Mouse (Mus musculus): ENCODE data around the gene Npm1. TPM values are rescaled to one million over a fixed set of nuclear protein-coding genes. Genes with fewer than 3 reads are reported as not detected.
A peak's percentile ranks its signal among the peaks of the same experiment; 100 is the strongest.

Npm1 gene
- polyA plus RNA-seq (2012; rRNA removed): 166 and 186 TPM in 2 replicates

GRCm38 (mm10) chr11:33162998-33163506, at the start of gene Npm1:
TSS of gene Npm1 (minus strand) at chr11:33163206.
- Histone ChIP-seq H3K4me1 (replicated peaks; ENCODE audit: control insufficient read depth, insufficient read depth, low read length) (peaks cover 5% of the 10 kb centered on the region), H3K4me3 (ENCODE audit: control insufficient read depth, insufficient read depth, low read length) (peak within 1 kb of the TSS; percentile 64), H3K27me3 (ENCODE audit: control insufficient read depth, insufficient read depth, low read length) (no peaks in the 10 kb centered on the region), H3K36me3 (ENCODE audit: control insufficient read depth, insufficient read depth, low read length) (peaks cover 17% of the 10 kb centered on the region), H3K27ac (ENCODE audit: control insufficient read depth, insufficient read depth, low read length) (peak within 1 kb of the TSS; percentile 60)
- TF ChIP-seq CTCF (IDR thresholded peaks at IDR 0.05; ENCODE audit: borderline replicate concordance, control insufficient read depth, extremely low read depth, insufficient read depth, low read length, poor library complexity) (peak; percentile 35; the same call in 1 of the 2 replicates), POLR2A (IDR thresholded peaks at IDR 0.05; ENCODE audit: control insufficient read depth, extremely low read depth, insufficient read depth, low read length, poor library complexity) (peak; percentile 64)
- WGBS: 4% methylated on average over 49 of the region's 49 CpGs
- DNase-seq: peak; percentile 99

GRCm38 (mm10) chr11:33207411-33207810, 44.4 kb upstream of the Npm1 start:
- Histone ChIP-seq H3K36me3 (ENCODE audit: control insufficient read depth, insufficient read depth, low read length) (no peaks in the 10 kb centered on the region), H3K27me3 (ENCODE audit: control insufficient read depth, insufficient read depth, low read length) (peaks cover 16% of the 10 kb centered on the region), H3K4me1 (replicated peaks; ENCODE audit: control insufficient read depth, insufficient read depth, low read length) (no peaks in the 10 kb centered on the region), H3K4me3 (ENCODE audit: control insufficient read depth, insufficient read depth, low read length) (no peak overlapping the region), H3K27ac (ENCODE audit: control insufficient read depth, insufficient read depth, low read length) (no peak overlapping the region)
- no peak for TF ChIP-seq CTCF (IDR thresholded peaks at IDR 0.05; ENCODE audit: borderline replicate concordance, control insufficient read depth, extremely low read depth, insufficient read depth, low read length, poor library complexity)
- no peak for TF ChIP-seq POLR2A (IDR thresholded peaks at IDR 0.05; ENCODE audit: control insufficient read depth, extremely low read depth, insufficient read depth, low read length, poor library complexity)
- DNase-seq: no peak
- 85% methylated on average over 2 of the region's 2 CpGs for WGBS

- Histone ChIP-seq H3K4me3 (ENCODE audit: control insufficient read depth, insufficient read depth, low read length) (no peak overlapping the region), H3K27me3 (ENCODE audit: control insufficient read depth, insufficient read depth, low read length) (peaks cover 40% of the 10 kb centered on the region), H3K27ac (ENCODE audit: control insufficient read depth, insufficient read depth, low read length) (no peak overlapping the region), H3K4me1 (replicated peaks; ENCODE audit: control insufficient read depth, insufficient read depth, low read length) (0 out of 2 replicates have a peak, but pooled peaks cover 4% of the 10 kb centered on the region), H3K36me3 (ENCODE audit: control insufficient read depth, insufficient read depth, low read length) (no peaks in the 10 kb centered on the region)
- DNase-seq: no peak
- 37% methylated on average over 3 of the region's 3 CpGs for WGBS
- TF ChIP-seq POLR2A (IDR thresholded peaks at IDR 0.05; ENCODE audit: control insufficient read depth, extremely low read depth, insufficient read depth, low read length, poor library complexity) (no peak), CTCF (IDR thresholded peaks at IDR 0.05; ENCODE audit: borderline replicate concordance, control insufficient read depth, extremely low read depth, insufficient read depth, low read length, poor library complexity) (no peak)
Observed at GRCm38 (mm10) chr11:33204966-33205365, 42.0 kb upstream of the Npm1 start.

- Histone ChIP-seq H3K27ac (ENCODE audit: control insufficient read depth, insufficient read depth, low read length) (no peak overlapping the region), H3K4me1 (replicated peaks; ENCODE audit: control insufficient read depth, insufficient read depth, low read length) (0 out of 2 replicates have a peak, but pooled peaks cover 7% of the 10 kb centered on the region), H3K36me3 (ENCODE audit: control insufficient read depth, insufficient read depth, low read length) (no peaks in the 10 kb centered on the region), H3K27me3 (ENCODE audit: control insufficient read depth, insufficient read depth, low read length) (peaks cover 45% of the 10 kb centered on the region), H3K4me3 (ENCODE audit: control insufficient read depth, insufficient read depth, low read length) (no peak overlapping the region)
- WGBS: 4% methylated on average over 18 of the region's 18 CpGs
- no peak for DNase-seq
- TF ChIP-seq CTCF (IDR thresholded peaks at IDR 0.05; ENCODE audit: borderline replicate concordance, control insufficient read depth, extremely low read depth, insufficient read depth, low read length, poor library complexity) (no peak), POLR2A (IDR thresholded peaks at IDR 0.05; ENCODE audit: control insufficient read depth, extremely low read depth, insufficient read depth, low read length, poor library complexity) (no peak)
Observed at GRCm38 (mm10) chr11:33204329-33204705, 41.3 kb upstream of the Npm1 start.

- H3K27me3 ChIP-seq (ENCODE audit: control insufficient read depth, insufficient read depth, low read length): peaks cover 50% of the 10 kb centered on the region
- H3K27ac ChIP-seq (ENCODE audit: control insufficient read depth, insufficient read depth, low read length): no peak within 1 kb of the TSS
- WGBS: 5% methylated on average over 76 of the region's 81 CpGs
- no peaks in the 10 kb centered on the region for H3K36me3 ChIP-seq (ENCODE audit: control insufficient read depth, insufficient read depth, low read length)
- no peak within 1 kb of the TSS for H3K4me3 ChIP-seq (ENCODE audit: control insufficient read depth, insufficient read depth, low read length)
- TF ChIP-seq CTCF (IDR thresholded peaks at IDR 0.05; ENCODE audit: borderline replicate concordance, control insufficient read depth, extremely low read depth, insufficient read depth, low read length, poor library complexity): no peak
- TF ChIP-seq POLR2A (IDR thresholded peaks at IDR 0.05; ENCODE audit: control insufficient read depth, extremely low read depth, insufficient read depth, low read length, poor library complexity): no peak
- 0 out of 2 replicates have a peak, but pooled peaks cover 7% of the 10 kb centered on the region for H3K4me1 ChIP-seq (replicated peaks; ENCODE audit: control insufficient read depth, insufficient read depth, low read length)
- DNase-seq: no peak
Observed at GRCm38 (mm10) chr11:33203383-33204328, 40.6 kb upstream of the Npm1 start, which contains the start of gene Tlx3. TSS of gene Tlx3 (minus strand) at chr11:33203589.

- DNase-seq: no peak
- Histone ChIP-seq H3K27me3 (ENCODE audit: control insufficient read depth, insufficient read depth, low read length) (peaks cover 57% of the 10 kb centered on the region), H3K4me1 (replicated peaks; ENCODE audit: control insufficient read depth, insufficient read depth, low read length) (0 out of 2 replicates have a peak, but pooled peaks cover 7% of the 10 kb centered on the region), H3K36me3 (ENCODE audit: control insufficient read depth, insufficient read depth, low read length) (no peaks in the 10 kb centered on the region), H3K27ac (ENCODE audit: control insufficient read depth, insufficient read depth, low read length) (no peak overlapping the region), H3K4me3 (ENCODE audit: control insufficient read depth, insufficient read depth, low read length) (no peak overlapping the region)
- 7% methylated on average over 46 of the region's 47 CpGs for WGBS
- no peak for TF ChIP-seq CTCF (IDR thresholded peaks at IDR 0.05; ENCODE audit: borderline replicate concordance, control insufficient read depth, extremely low read depth, insufficient read depth, low read length, poor library complexity)
- TF ChIP-seq POLR2A (IDR thresholded peaks at IDR 0.05; ENCODE audit: control insufficient read depth, extremely low read depth, insufficient read depth, low read length, poor library complexity): no peak
Observed at GRCm38 (mm10) chr11:33202972-33203371, 40.0 kb upstream of the Npm1 start.

Measured in thymus, adult 2 months (tissue).